Mouse (Mus musculus): ENCODE results near the gene Kat8. TPM values are rescaled to one million over a fixed set of nuclear protein-coding genes. Genes with fewer than 3 reads are reported as not detected.

Kat8 gene
- polyA plus RNA-seq, 1 experiment from 2014 or later, result 42.8 TPM

DNA sequence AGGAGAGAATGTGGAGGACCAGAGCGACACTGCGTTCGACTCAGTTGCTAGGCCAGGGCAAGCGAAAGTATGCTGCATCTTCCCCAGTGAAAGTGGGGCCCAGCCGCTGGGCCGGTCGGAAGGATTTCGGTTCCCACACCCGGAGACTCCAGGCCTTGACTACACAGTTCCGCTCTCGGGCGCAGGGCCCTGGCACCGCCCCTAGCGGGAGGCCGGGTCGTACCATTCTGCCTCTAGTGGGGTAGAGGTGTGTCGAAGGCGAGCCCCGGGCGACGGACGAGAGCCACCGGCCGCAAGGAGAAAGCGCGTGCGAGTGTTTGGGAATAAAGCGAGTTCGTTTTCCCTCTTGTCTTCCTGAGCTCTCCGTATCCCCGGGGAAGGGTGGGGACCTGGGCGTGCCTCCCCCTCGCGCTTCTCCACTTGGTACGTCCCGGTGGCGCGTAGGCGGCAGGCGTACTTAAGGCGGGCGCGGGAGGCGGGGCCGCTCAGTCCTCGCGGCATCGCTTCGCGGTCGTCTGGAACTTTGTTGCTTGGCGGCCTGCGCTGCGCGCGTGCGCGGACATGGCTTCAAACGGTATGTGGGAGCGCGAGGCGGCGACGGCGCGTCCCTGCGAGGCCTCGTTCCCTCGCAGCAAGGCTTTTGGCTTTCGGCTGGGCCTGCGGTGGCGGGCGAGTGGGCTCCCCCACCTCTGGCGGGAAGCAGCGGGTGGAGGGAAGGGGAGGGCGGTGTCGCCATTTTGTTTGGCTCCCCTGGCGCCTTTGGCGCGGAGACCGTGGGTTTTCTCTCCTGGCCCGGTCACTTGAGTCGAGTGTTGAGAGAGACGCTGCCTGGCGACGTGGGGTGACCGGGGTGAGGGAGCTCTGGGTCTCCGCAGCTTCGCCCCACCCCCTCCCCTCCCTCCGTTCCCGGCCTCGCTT, 54.9 kb downstream of the Kat8 start, which contains the start of gene Fus:
Gene Fus (plus strand): TSS at position 454 of the 918 bp plus-strand sequence.
- under 1% methylated on average over 83 of the region's 92 CpGs for WGBS
- peak within 1 kb of the TSS; percentile 99 for H3K9ac ChIP-seq
- peak within 1 kb of the TSS; percentile 87 for H3K4me2 ChIP-seq
- no peaks in the 10 kb centered on the region for H3K9me3 ChIP-seq (ENCODE audit: low read depth, low read length)
- peak within 1 kb of the TSS; percentile 99 for H3K27ac ChIP-seq (ENCODE audit: low read depth)
- H3K4me3 ChIP-seq (ENCODE audit: low read depth, low read length), result peak within 1 kb of the TSS; percentile 96
- TF ChIP-seq CTCF (IDR thresholded peaks at IDR 0.05; ENCODE audit: low read depth), result peak; percentile 42
- peak; percentile 95 for ATAC-seq (ENCODE audit: insufficient read depth)
- H3K36me3 ChIP-seq (ENCODE audit: insufficient read depth), result peaks cover 29% of the 10 kb centered on the region
- peaks cover 7% of the 10 kb centered on the region; the same call in 1 of the 2 replicates for H3K4me1 ChIP-seq (ENCODE audit: insufficient read depth)
- peak; percentile 96 for DNase-seq
- H3K27me3 ChIP-seq (ENCODE audit: insufficient read depth, low read length), result no peaks in the 10 kb centered on the region

DNA sequence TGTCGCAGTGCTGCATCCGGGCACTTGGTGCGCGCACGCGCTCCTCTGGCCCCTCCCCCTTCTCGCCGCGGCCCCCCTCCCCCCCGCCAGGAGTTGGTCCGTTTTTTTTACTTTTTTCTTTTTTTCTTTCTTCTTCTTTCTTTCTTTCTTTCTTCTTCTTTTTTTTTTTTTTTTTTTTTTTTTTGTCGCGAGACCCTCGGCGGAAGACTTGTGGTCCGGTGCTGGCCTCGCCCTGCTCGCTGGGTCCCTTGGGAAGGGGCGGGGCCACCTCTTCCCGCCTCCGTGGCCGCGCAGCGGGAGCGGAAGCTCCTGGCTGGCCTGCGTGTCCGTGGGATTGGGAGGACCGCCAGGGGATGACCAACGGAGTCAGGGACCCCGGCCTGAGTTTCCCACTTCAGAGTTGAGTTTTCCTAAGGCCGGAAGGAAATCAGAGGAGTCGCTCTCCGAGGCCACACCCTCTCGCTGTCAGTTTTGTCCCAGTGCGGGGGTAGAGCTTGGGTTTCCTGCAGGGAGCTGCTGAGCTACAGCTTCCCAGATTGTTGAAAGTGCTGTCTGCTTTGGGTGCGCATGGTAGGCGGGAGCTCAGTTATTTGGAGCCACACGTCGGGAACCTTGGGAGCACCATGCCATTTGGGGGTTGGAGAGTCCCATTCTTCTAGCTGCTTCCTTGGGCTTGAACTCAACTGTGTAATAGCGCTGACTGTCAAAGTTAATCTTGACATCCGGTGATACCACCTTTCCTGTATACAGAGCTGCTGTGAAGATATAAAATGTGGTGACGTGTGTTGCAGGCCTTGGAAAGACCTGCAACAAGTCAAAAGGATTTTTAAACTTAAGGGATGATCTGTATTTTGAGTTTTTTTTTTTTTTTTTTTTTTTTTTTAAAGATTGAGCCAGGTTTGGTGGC, 55.9 kb downstream of the Kat8 start:
- Histone ChIP-seq H3K36me3 (ENCODE audit: insufficient read depth) (peaks cover 39% of the 10 kb centered on the region), H3K9me3 (ENCODE audit: low read depth, low read length) (no peaks in the 10 kb centered on the region), H3K4me2 (peak overlapping the region; percentile 87), H3K27me3 (ENCODE audit: insufficient read depth, low read length) (no peaks in the 10 kb centered on the region), H3K27ac (ENCODE audit: low read depth) (peak overlapping the region; percentile 99), H3K4me3 (ENCODE audit: low read depth, low read length) (peak overlapping the region; percentile 96), H3K9ac (peak overlapping the region; percentile 99), H3K4me1 (ENCODE audit: insufficient read depth) (peaks cover 7% of the 10 kb centered on the region; the same call in 1 of the 2 replicates)
- ATAC-seq (ENCODE audit: insufficient read depth) (peak; percentile 43; the same call in 1 of the 2 replicates), DNase-seq (peak; percentile 86)
- TF ChIP-seq CTCF (IDR thresholded peaks at IDR 0.05; ENCODE audit: low read depth), result no peak
- under 1% methylated on average over 42 of the region's 42 CpGs for WGBS

DNA sequence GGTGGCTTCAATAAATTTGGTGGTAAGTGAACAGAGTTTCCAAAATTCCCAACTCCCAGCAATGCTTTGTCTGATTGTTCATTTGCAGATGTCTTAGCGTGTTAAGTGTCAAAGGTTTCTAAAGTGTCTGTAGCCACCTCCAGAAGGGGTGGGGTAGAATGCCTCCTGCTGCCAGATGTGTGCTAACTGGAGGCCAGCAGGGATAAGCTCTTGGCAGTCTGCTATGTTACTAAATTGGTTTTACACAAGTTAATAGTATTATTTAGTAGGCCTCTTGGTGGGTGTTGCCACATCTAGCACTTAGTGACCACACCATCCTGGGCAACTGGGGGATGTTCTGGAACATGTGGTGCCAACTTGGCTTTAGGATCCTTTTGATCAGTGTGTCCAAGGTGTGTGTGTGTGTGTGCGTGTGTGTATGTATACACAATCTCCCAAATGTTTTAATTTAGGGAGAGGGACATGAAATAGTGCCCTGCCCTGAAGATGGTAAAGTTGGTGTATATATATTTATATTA, 62.2 kb downstream of the Kat8 start:
- Histone ChIP-seq H3K9ac (no peak overlapping the region), H3K36me3 (ENCODE audit: insufficient read depth) (peaks cover 99% of the 10 kb centered on the region), H3K4me2 (no peak overlapping the region), H3K27ac (ENCODE audit: low read depth) (no peak overlapping the region), H3K9me3 (ENCODE audit: low read depth, low read length) (no peaks in the 10 kb centered on the region), H3K4me1 (ENCODE audit: insufficient read depth) (no peaks in the 10 kb centered on the region), H3K4me3 (ENCODE audit: low read depth, low read length) (no peak overlapping the region), H3K27me3 (ENCODE audit: insufficient read depth, low read length) (no peaks in the 10 kb centered on the region)
- no peak for TF ChIP-seq CTCF (IDR thresholded peaks at IDR 0.05; ENCODE audit: low read depth)
- ATAC-seq (ENCODE audit: insufficient read depth) (no peak), DNase-seq (no peak)
- WGBS, result 85% methylated on average over 2 of the region's 2 CpGs

Other genes starting within 250 kb of the Kat8 start
- gene Bcl7c, start 203.6 kb upstream of the Kat8 start, polyA plus RNA-seq (2014; fragmentation: Nextera tagmentation; extraction: Ambion mirVana), result 58.8 and 65.1 TPM in 2 replicates
- gene Ctf1, start 199.8 kb upstream of the Kat8 start, polyA plus RNA-seq (2014; fragmentation: Nextera tagmentation; extraction: Ambion mirVana), result 11.7 and 15.6 TPM in 2 replicates
- 0.38 TPM in 1 of 2 replicates, not detected in the other for gene Ctf2, start 180.3 kb upstream of the Kat8 start, polyA plus RNA-seq (2014; fragmentation: Nextera tagmentation; extraction: Ambion mirVana)
- 5.3 and 5.6 TPM in 2 replicates for gene Fbxl19, start 168.0 kb upstream of the Kat8 start, polyA plus RNA-seq (2014; fragmentation: Nextera tagmentation; extraction: Ambion mirVana)
- gene Orai3, start 142.7 kb upstream of the Kat8 start, polyA plus RNA-seq (2014; fragmentation: Nextera tagmentation; extraction: Ambion mirVana), result 19.2 and 21.8 TPM in 2 replicates
- 27.2 and 30.1 TPM in 2 replicates for gene Setd1a, start 135.8 kb upstream of the Kat8 start, polyA plus RNA-seq (2014; fragmentation: Nextera tagmentation; extraction: Ambion mirVana)
- 0.43 TPM in 1 of 2 replicates, not detected in the other for gene Gm49388, start 126.9 kb upstream of the Kat8 start, polyA plus RNA-seq (2014; fragmentation: Nextera tagmentation; extraction: Ambion mirVana)
- 13.6 and 18.3 TPM in 2 replicates for gene Hsd3b7, start 111.9 kb upstream of the Kat8 start, polyA plus RNA-seq (2014; fragmentation: Nextera tagmentation; extraction: Ambion mirVana)
- gene Stx4a, start 88.2 kb upstream of the Kat8 start, polyA plus RNA-seq (2014; fragmentation: Nextera tagmentation; extraction: Ambion mirVana), result 19.7 and 21.8 TPM in 2 replicates
- 2.0 and 2.8 TPM in 2 replicates for gene Stx1b, start 88.0 kb upstream of the Kat8 start, polyA plus RNA-seq (2014; fragmentation: Nextera tagmentation; extraction: Ambion mirVana)
- gene Zfp646, start 36.3 kb upstream of the Kat8 start, polyA plus RNA-seq (2014; fragmentation: Nextera tagmentation; extraction: Ambion mirVana), result 16.7 and 17.4 TPM in 2 replicates
- gene Zfp668, start 35.7 kb upstream of the Kat8 start, polyA plus RNA-seq (2014; fragmentation: Nextera tagmentation; extraction: Ambion mirVana), result 16.6 and 19.4 TPM in 2 replicates
- gene Prss53, start 21.5 kb upstream of the Kat8 start, polyA plus RNA-seq (2014; fragmentation: Nextera tagmentation; extraction: Ambion mirVana), result 0.65 and 0.95 TPM in 2 replicates
- not detected in 2 replicates for gene Gm21974, start 17.1 kb upstream of the Kat8 start, polyA plus RNA-seq (2014; fragmentation: Nextera tagmentation; extraction: Ambion mirVana)
- gene Vkorc1, start 16.9 kb upstream of the Kat8 start, polyA plus RNA-seq (2014; fragmentation: Nextera tagmentation; extraction: Ambion mirVana), result 127 and 129 TPM in 2 replicates
- 152 and 169 TPM in 2 replicates for gene Bckdk, start 8.4 kb upstream of the Kat8 start, polyA plus RNA-seq (2014; fragmentation: Nextera tagmentation; extraction: Ambion mirVana)
- gene Prss8, start 17.6 kb downstream of the Kat8 start, polyA plus RNA-seq (2014; fragmentation: Nextera tagmentation; extraction: Ambion mirVana), result 48.8 and 51.7 TPM in 2 replicates
- 9.2 and 9.7 TPM in 2 replicates for gene Prss36, start 34.2 kb downstream of the Kat8 start, polyA plus RNA-seq (2014; fragmentation: Nextera tagmentation; extraction: Ambion mirVana)
- gene Fus, start 54.9 kb downstream of the Kat8 start, polyA plus RNA-seq (2014; fragmentation: Nextera tagmentation; extraction: Ambion mirVana), result 54.6 and 57.9 TPM in 2 replicates
- 22.1 and 26.8 TPM in 2 replicates for gene Pycard, start 81.4 kb downstream of the Kat8 start, polyA plus RNA-seq (2014; fragmentation: Nextera tagmentation; extraction: Ambion mirVana)
- gene Trim72, start 91.4 kb downstream of the Kat8 start, polyA plus RNA-seq (2014; fragmentation: Nextera tagmentation; extraction: Ambion mirVana), result not detected in 2 replicates
- 0.74 and 1.4 TPM in 2 replicates for gene Itgam, start 150.1 kb downstream of the Kat8 start, polyA plus RNA-seq (2014; fragmentation: Nextera tagmentation; extraction: Ambion mirVana)
- gene Gm49368, start 150.2 kb downstream of the Kat8 start, polyA plus RNA-seq (2014; fragmentation: Nextera tagmentation; extraction: Ambion mirVana), result not detected in 2 replicates
- gene Itgax, start 217.0 kb downstream of the Kat8 start, polyA plus RNA-seq (2014; fragmentation: Nextera tagmentation; extraction: Ambion mirVana), result 0.11 and 0.12 TPM in 2 replicates
- gene Itgad, start 241.9 kb downstream of the Kat8 start, polyA plus RNA-seq (2014; fragmentation: Nextera tagmentation; extraction: Ambion mirVana), result not detected in 2 replicates